Mouse (Mus musculus): ENCODE results near the gene Pde6g. TPM values are rescaled to one million over a fixed set of nuclear protein-coding genes. Genes with fewer than 3 reads are reported as not detected.

The Pde6g gene
- polyA plus RNA-seq, 1 experiment from 2014 or later: not detected

GRCm38 (mm10) chr11:120493351-120493750 lies 40.1 kb upstream of the Pde6g start:
- ATAC-seq (replicated peaks; ENCODE audit: low FRiP score, low TSS enrichment, low read depth) (no peak), DNase-seq (ENCODE audit: low spot score) (no peak)
- H3K4me3 ChIP-seq (ENCODE audit: low read depth, low read length): peak overlapping the region; percentile 95
- no peaks in the 10 kb centered on the region for H3K27me3 ChIP-seq (replicated peaks; ENCODE audit: control insufficient read depth, insufficient read depth, low read length)
- WGBS: 59% methylated on average over 3 of the region's 3 CpGs
- peaks cover 44% of the 10 kb centered on the region for H3K36me3 ChIP-seq (ENCODE audit: control insufficient read depth, insufficient read depth, low read length)
- no peaks in the 10 kb centered on the region for H3K9me3 ChIP-seq (ENCODE audit: control insufficient read depth, low read length)
- H3K27ac ChIP-seq (ENCODE audit: low read depth): peak overlapping the region; percentile 74; the same call in 1 of the 2 replicates
- peak overlapping the region; percentile 74 for H3K9ac ChIP-seq (ENCODE audit: low read length)
- peak overlapping the region; percentile 91 for H3K4me2 ChIP-seq (ENCODE audit: low read length)
- peaks cover 19% of the 10 kb centered on the region for H3K4me1 ChIP-seq (replicated peaks; ENCODE audit: control insufficient read depth, insufficient read depth, low read length)

- Histone ChIP-seq H3K4me3 (ENCODE audit: low read depth, low read length) (peak overlapping the region; percentile 95), H3K9me3 (ENCODE audit: control insufficient read depth, low read length) (no peaks in the 10 kb centered on the region), H3K9ac (ENCODE audit: low read length) (peak overlapping the region; percentile 74), H3K4me2 (ENCODE audit: low read length) (peak overlapping the region; percentile 91), H3K27ac (ENCODE audit: low read depth) (peak overlapping the region; percentile 74), H3K27me3 (replicated peaks; ENCODE audit: control insufficient read depth, insufficient read depth, low read length) (no peaks in the 10 kb centered on the region), H3K36me3 (ENCODE audit: control insufficient read depth, insufficient read depth, low read length) (peaks cover 44% of the 10 kb centered on the region), H3K4me1 (replicated peaks; ENCODE audit: control insufficient read depth, insufficient read depth, low read length) (peaks cover 19% of the 10 kb centered on the region)
- no peak for DNase-seq (ENCODE audit: low spot score)
- 25% methylated on average over 3 of the region's 3 CpGs for WGBS
- ATAC-seq (replicated peaks; ENCODE audit: low FRiP score, low TSS enrichment, low read depth): no peak
Measured at GRCm38 (mm10) chr11:120492878-120493203, 39.5 kb upstream of the Pde6g start.

- ATAC-seq (replicated peaks; ENCODE audit: low FRiP score, low TSS enrichment, low read depth) (peak; percentile 38), DNase-seq (ENCODE audit: low spot score) (peak; percentile 80)
- Histone ChIP-seq H3K4me3 (ENCODE audit: low read depth, low read length) (peak overlapping the region; percentile 95), H3K4me2 (ENCODE audit: low read length) (peak overlapping the region; percentile 91), H3K27me3 (replicated peaks; ENCODE audit: control insufficient read depth, insufficient read depth, low read length) (no peaks in the 10 kb centered on the region), H3K4me1 (replicated peaks; ENCODE audit: control insufficient read depth, insufficient read depth, low read length) (peaks cover 19% of the 10 kb centered on the region), H3K9me3 (ENCODE audit: control insufficient read depth, low read length) (no peaks in the 10 kb centered on the region), H3K9ac (ENCODE audit: low read length) (peak overlapping the region; percentile 74), H3K36me3 (ENCODE audit: control insufficient read depth, insufficient read depth, low read length) (peaks cover 45% of the 10 kb centered on the region), H3K27ac (ENCODE audit: low read depth) (peak overlapping the region; percentile 74)
- under 1% methylated on average over 48 of the region's 48 CpGs for WGBS
Measured at GRCm38 (mm10) chr11:120492024-120492877, 39.0 kb upstream of the Pde6g start.

GRCm38 (mm10) chr11:120491317-120492023 lies 38.2 kb upstream of the Pde6g start, which contains the start of gene Slc25a10:
Slc25a10 (plus strand) TSS chr11:120491840.
- Histone ChIP-seq H3K27ac (ENCODE audit: low read depth) (peak within 1 kb of the TSS; percentile 74), H3K9me3 (ENCODE audit: control insufficient read depth, low read length) (no peaks in the 10 kb centered on the region), H3K4me1 (replicated peaks; ENCODE audit: control insufficient read depth, insufficient read depth, low read length) (peaks cover 19% of the 10 kb centered on the region), H3K36me3 (ENCODE audit: control insufficient read depth, insufficient read depth, low read length) (peaks cover 46% of the 10 kb centered on the region), H3K27me3 (replicated peaks; ENCODE audit: control insufficient read depth, insufficient read depth, low read length) (no peaks in the 10 kb centered on the region), H3K9ac (ENCODE audit: low read length) (peak within 1 kb of the TSS; percentile 74), H3K4me3 (ENCODE audit: low read depth, low read length) (peak within 1 kb of the TSS; percentile 95), H3K4me2 (ENCODE audit: low read length) (peak within 1 kb of the TSS; percentile 91)
- WGBS: 0% methylated on average over 35 of the region's 35 CpGs
- ATAC-seq (replicated peaks; ENCODE audit: low FRiP score, low TSS enrichment, low read depth) (peak; percentile 78), DNase-seq (ENCODE audit: low spot score) (peak; percentile 89)

- Histone ChIP-seq H3K9me3 (ENCODE audit: control insufficient read depth, low read length) (no peaks in the 10 kb centered on the region), H3K4me2 (ENCODE audit: low read length) (peak overlapping the region; percentile 91), H3K9ac (ENCODE audit: low read length) (no peak overlapping the region), H3K27ac (ENCODE audit: low read depth) (peak overlapping the region; percentile 74), H3K27me3 (replicated peaks; ENCODE audit: control insufficient read depth, insufficient read depth, low read length) (no peaks in the 10 kb centered on the region), H3K4me1 (replicated peaks; ENCODE audit: control insufficient read depth, insufficient read depth, low read length) (peaks cover 25% of the 10 kb centered on the region), H3K36me3 (ENCODE audit: control insufficient read depth, insufficient read depth, low read length) (peaks cover 53% of the 10 kb centered on the region), H3K4me3 (ENCODE audit: low read depth, low read length) (no peak overlapping the region)
- 42% methylated on average over 4 of the region's 4 CpGs for WGBS
- ATAC-seq (replicated peaks; ENCODE audit: low FRiP score, low TSS enrichment, low read depth) (no peak), DNase-seq (ENCODE audit: low spot score) (no peak)
Measured at GRCm38 (mm10) chr11:120490291-120491046, 37.2 kb upstream of the Pde6g start.

GRCm38 (mm10) chr11:120489054-120489761 lies 35.9 kb upstream of the Pde6g start:
- DNase-seq (ENCODE audit: low spot score): peak; percentile 77
- no peak overlapping the region; the same call in 1 of the 2 replicates for H3K27ac ChIP-seq (ENCODE audit: low read depth)
- H3K27me3 ChIP-seq (replicated peaks; ENCODE audit: control insufficient read depth, insufficient read depth, low read length): no peaks in the 10 kb centered on the region
- peak; percentile 63 for ATAC-seq (replicated peaks; ENCODE audit: low FRiP score, low TSS enrichment, low read depth)
- no peaks in the 10 kb centered on the region for H3K9me3 ChIP-seq (ENCODE audit: control insufficient read depth, low read length)
- no peak overlapping the region for H3K4me2 ChIP-seq (ENCODE audit: low read length)
- 61% methylated on average over 4 of the region's 4 CpGs for WGBS
- peaks cover 29% of the 10 kb centered on the region for H3K4me1 ChIP-seq (replicated peaks; ENCODE audit: control insufficient read depth, insufficient read depth, low read length)
- peaks cover 41% of the 10 kb centered on the region for H3K36me3 ChIP-seq (ENCODE audit: control insufficient read depth, insufficient read depth, low read length)
- H3K9ac ChIP-seq (ENCODE audit: low read length): no peak overlapping the region
- no peak overlapping the region for H3K4me3 ChIP-seq (ENCODE audit: low read depth, low read length)

- H3K27ac ChIP-seq (ENCODE audit: low read depth): no peak overlapping the region
- WGBS: 69% methylated on average over 4 of the region's 4 CpGs
- peaks cover 42% of the 10 kb centered on the region for H3K36me3 ChIP-seq (ENCODE audit: control insufficient read depth, insufficient read depth, low read length)
Measured at GRCm38 (mm10) chr11:120488516-120488915, 35.2 kb upstream of the Pde6g start.

GRCm38 (mm10) chr11:120485251-120485650 lies 32.0 kb upstream of the Pde6g start:
- Histone ChIP-seq H3K4me3 (ENCODE audit: low read depth, low read length) (peak overlapping the region; percentile 98), H3K27ac (ENCODE audit: low read depth) (no peak overlapping the region), H3K9ac (ENCODE audit: low read length) (peak overlapping the region; percentile 78), H3K27me3 (replicated peaks; ENCODE audit: control insufficient read depth, insufficient read depth, low read length) (no peaks in the 10 kb centered on the region), H3K9me3 (ENCODE audit: control insufficient read depth, low read length) (no peaks in the 10 kb centered on the region), H3K36me3 (ENCODE audit: control insufficient read depth, insufficient read depth, low read length) (peaks cover 74% of the 10 kb centered on the region), H3K4me2 (ENCODE audit: low read length) (peak overlapping the region; percentile 88), H3K4me1 (replicated peaks; ENCODE audit: control insufficient read depth, insufficient read depth, low read length) (peaks cover 16% of the 10 kb centered on the region)
- ATAC-seq (replicated peaks; ENCODE audit: low FRiP score, low TSS enrichment, low read depth): no peak
- no peak for DNase-seq (ENCODE audit: low spot score)
- WGBS: 10% methylated on average over 10 of the region's 10 CpGs

More at GRCm38 (mm10) chr11:120488516-120488915, 35.2 kb upstream of the Pde6g start:
- Histone ChIP-seq H3K9ac (ENCODE audit: low read length) (no peak overlapping the region), H3K4me3 (ENCODE audit: low read depth, low read length) (no peak overlapping the region), H3K4me1 (replicated peaks; ENCODE audit: control insufficient read depth, insufficient read depth, low read length) (peaks cover 32% of the 10 kb centered on the region), H3K4me2 (ENCODE audit: low read length) (no peak overlapping the region), H3K27me3 (replicated peaks; ENCODE audit: control insufficient read depth, insufficient read depth, low read length) (no peaks in the 10 kb centered on the region), H3K9me3 (ENCODE audit: control insufficient read depth, low read length) (no peaks in the 10 kb centered on the region)
- ATAC-seq (replicated peaks; ENCODE audit: low FRiP score, low TSS enrichment, low read depth) (no peak), DNase-seq (ENCODE audit: low spot score) (no peak)

Measured in intestine, embryonic 14.5 days (tissue).